8 mouse cellular contexts compared by ENCODE assay signal in the genomic region with DNA sequence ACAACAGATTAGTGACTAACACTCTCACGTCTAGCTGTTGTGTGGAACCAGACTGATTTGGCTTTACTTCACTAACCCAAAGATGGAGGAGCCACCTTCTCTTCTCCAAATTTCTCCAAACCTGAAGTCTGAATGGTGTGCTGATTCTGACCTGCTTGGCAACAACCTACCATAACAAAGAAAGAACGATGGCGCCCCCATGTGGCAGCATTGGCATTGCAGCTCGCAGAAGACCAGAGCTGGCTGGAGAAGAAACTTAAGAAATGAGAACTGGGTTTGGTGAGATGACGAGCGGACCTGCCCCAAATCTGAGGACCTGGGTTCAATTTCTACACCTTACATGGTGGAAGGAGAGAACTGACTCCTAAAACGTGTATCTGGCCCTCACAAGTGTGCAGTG. TPM values are rescaled to one million over a fixed set of nuclear protein-coding genes. Genes with fewer than 3 reads are reported as not detected.
DNase-seq lines count a peak whose midpoint lies in the region; ATAC-seq and TF ChIP-seq lines count a peak whose summit lies in the region.

No protein-coding gene starts in this region.

- DNase-seq in midbrain, embryonic 14.5 days: peak; percentile 87
- peak; percentile 61 to 89 for DNase-seq in kidney, postnatal 36 days
- DNase-seq in lung, adult 18-20 months: peak; percentile 55 to 64
- peak; percentile 66 to 69 for DNase-seq in right cerebral cortex, postnatal 36 days (ENCODE audit: low spot score in 2 of 2)
- DNase-seq in urinary bladder, postnatal 4 days (ENCODE audit: low spot score in 2 of 2): peak; percentile 51 to 86

- no peaks in the 10 kb centered on the region for H3K9me3 ChIP-seq in midbrain, embryonic 14.5 days (ENCODE audit: control insufficient read depth, low read length)
- H3K9me3 ChIP-seq in midbrain, embryonic 15.5 days: no peaks in the 10 kb centered on the region

- H3K4me3 ChIP-seq in midbrain, embryonic 14.5 days (replicated peaks; ENCODE audit: low read depth, low read length): no peak overlapping the region
- no peak overlapping the region for H3K4me3 ChIP-seq in midbrain, embryonic 15.5 days
- no peak overlapping the region for H3K4me3 ChIP-seq in bone marrow, adult 2 months (replicated peaks; ENCODE audit: control insufficient read depth, low read depth, low read length)

- no peak overlapping the region for H3K4me2 ChIP-seq in midbrain, embryonic 14.5 days (ENCODE audit: low read length)
- no peak overlapping the region for H3K4me2 ChIP-seq in midbrain, embryonic 15.5 days

- 38% methylated on average over 7 of the region's 7 CpGs for WGBS in midbrain, embryonic 14.5 days
- 43% methylated on average over 7 of the region's 7 CpGs for WGBS in midbrain, embryonic 15.5 days
- 24% methylated on average over 7 of the region's 7 CpGs for WGBS in bone marrow, adult 2 months

- no peak overlapping the region for H3K27ac ChIP-seq in midbrain, embryonic 14.5 days (replicated peaks; ENCODE audit: low read depth, low read length)
- H3K27ac ChIP-seq in midbrain, embryonic 15.5 days: no peak overlapping the region
- no peak overlapping the region for H3K27ac ChIP-seq in bone marrow, adult 2 months (ENCODE audit: control insufficient read depth, insufficient read depth, low read depth, low read length, poor library complexity)

- H3K9ac ChIP-seq in midbrain, embryonic 14.5 days (replicated peaks; ENCODE audit: low read length): no peak overlapping the region
- no peak overlapping the region for H3K9ac ChIP-seq in midbrain, embryonic 15.5 days

- ATAC-seq in midbrain, embryonic 14.5 days (ENCODE audit: low FRiP score, low TSS enrichment): no peak
- no peak for ATAC-seq in midbrain, embryonic 15.5 days (replicated peaks)
- 0 out of 2 replicates have a peak, but pooled peaks have one; percentile 42 for ATAC-seq in erythroblast, adult 5-6 weeks (replicated peaks; ENCODE audit: low FRiP score, poor library complexity, severe bottlenecking)

- H3K36me3 ChIP-seq in midbrain, embryonic 14.5 days (ENCODE audit: control insufficient read depth, insufficient read depth, low read length): peaks cover 2% of the 10 kb centered on the region
- H3K36me3 ChIP-seq in midbrain, embryonic 15.5 days (replicated peaks): no peaks in the 10 kb centered on the region

- no peaks in the 10 kb centered on the region for H3K27me3 ChIP-seq in midbrain, embryonic 14.5 days (ENCODE audit: control insufficient read depth, insufficient read depth, low read length)
- no peaks in the 10 kb centered on the region for H3K27me3 ChIP-seq in midbrain, embryonic 15.5 days (replicated peaks)

- TF ChIP-seq CTCF in bone marrow, adult 2 months (IDR thresholded peaks at IDR 0.05; ENCODE audit: control insufficient read depth, insufficient read depth, low read length): peak; percentile 73

- TF ChIP-seq POLR2A in bone marrow, adult 2 months (IDR thresholded peaks at IDR 0.05; ENCODE audit: borderline replicate concordance, control insufficient read depth, low read depth, low read length): no peak

- no peaks in the 10 kb centered on the region for H3K4me1 ChIP-seq in midbrain, embryonic 14.5 days (ENCODE audit: control insufficient read depth, insufficient read depth, low read length)
- H3K4me1 ChIP-seq in midbrain, embryonic 15.5 days: peaks cover 5% of the 10 kb centered on the region; the same call in 1 of the 2 replicates
- H3K4me1 ChIP-seq in bone marrow, adult 2 months (ENCODE audit: control insufficient read depth, insufficient read depth, low read length): no peaks in the 10 kb centered on the region

RNA-seq across cellular contexts. Expression of a gene that starts 45.3 kb away (rescaled TPM):
- polyA plus RNA-seq in midbrain, embryonic 14.5 days (2014; fragmentation: Nextera tagmentation; extraction: Ambion mirVana): 42.2 and 57.4 TPM in 2 replicates
- polyA plus RNA-seq in midbrain, embryonic 15.5 days (2015; fragmentation: Nextera tagmentation; extraction: Ambion mirVana): 42.0 and 43.2 TPM in 2 replicates
- 41.5 and 98.4 TPM in 2 replicates for polyA plus RNA-seq in bone marrow, adult 2 months (2011; ENCODE audit: insufficient read depth, insufficient read length, low replicate concordance, missing spikeins)
- 40.9 and 48.5 TPM in 2 replicates for total RNA-seq in erythroblast, adult 5-6 weeks (2015; ENCODE audit: low replicate concordance)
- total RNA-seq in erythroblast, adult 5-6 weeks (2017; ENCODE audit: low replicate concordance): 93.7 and 111 TPM in 2 replicates
